Mouse (Mus musculus): ENCODE data around the gene Lpar2. TPM values are rescaled to one million over a fixed set of nuclear protein-coding genes. Genes with fewer than 3 reads are reported as not detected.

Gene Lpar2
- total RNA-seq (2015; ENCODE audit: low replicate concordance) (0.42 TPM in 1 of 2 replicates, not detected in the other), total RNA-seq (2017; ENCODE audit: low replicate concordance) (not detected in 2 replicates)

- ATAC-seq (replicated peaks; ENCODE audit: low FRiP score, poor library complexity, severe bottlenecking): peak; percentile 28; the same call in 1 of the 2 replicates
Measured at GRCm38 (mm10) chr8:69822386-69823191, at the start of gene Lpar2. Lpar2 (plus strand) TSS chr8:69822429.

- peak; percentile 98 for ATAC-seq (replicated peaks; ENCODE audit: low FRiP score, poor library complexity, severe bottlenecking)
Measured at GRCm38 (mm10) chr8:69774503-69775148, 47.6 kb upstream of the Lpar2 start, which contains the start of gene Gm20422. Gm20422 (minus strand) TSS chr8:69774886.

GRCm38 (mm10) chr8:69775149-69775534, 47.1 kb upstream of the Lpar2 start:
- peak; percentile 28; the same call in 1 of the 2 replicates for ATAC-seq (replicated peaks; ENCODE audit: low FRiP score, poor library complexity, severe bottlenecking)

- ATAC-seq (replicated peaks; ENCODE audit: low FRiP score, poor library complexity, severe bottlenecking): no peak
Measured at GRCm38 (mm10) chr8:69777111-69777510, 45.1 kb upstream of the Lpar2 start.

- no peak for ATAC-seq (replicated peaks; ENCODE audit: low FRiP score, poor library complexity, severe bottlenecking)
Measured at GRCm38 (mm10) chr8:69789105-69789504, 33.1 kb upstream of the Lpar2 start.

- no peak for ATAC-seq (replicated peaks; ENCODE audit: low FRiP score, poor library complexity, severe bottlenecking)
Measured at GRCm38 (mm10) chr8:69789731-69790130, 32.5 kb upstream of the Lpar2 start.

GRCm38 (mm10) chr8:69790364-69790763, 31.9 kb upstream of the Lpar2 start:
- ATAC-seq (replicated peaks; ENCODE audit: low FRiP score, poor library complexity, severe bottlenecking): peak; percentile 32

GRCm38 (mm10) chr8:69790773-69791367, 31.4 kb upstream of the Lpar2 start, which contains the start of the genes Atp13a1 and Zfp866:
Atp13a1 (plus strand) TSS chr8:69791163.
Zfp866 (minus strand) TSS chr8:69791178.
- peak; percentile 97 for ATAC-seq (replicated peaks; ENCODE audit: low FRiP score, poor library complexity, severe bottlenecking)

GRCm38 (mm10) chr8:69791415-69792068, 30.7 kb upstream of the Lpar2 start:
- ATAC-seq (replicated peaks; ENCODE audit: low FRiP score, poor library complexity, severe bottlenecking): no peak

- no peak for ATAC-seq (replicated peaks; ENCODE audit: low FRiP score, poor library complexity, severe bottlenecking)
Measured at GRCm38 (mm10) chr8:69793666-69794065, 28.6 kb upstream of the Lpar2 start.

GRCm38 (mm10) chr8:69794096-69794495, 28.1 kb upstream of the Lpar2 start:
- ATAC-seq (replicated peaks; ENCODE audit: low FRiP score, poor library complexity, severe bottlenecking): no peak

- no peak for ATAC-seq (replicated peaks; ENCODE audit: low FRiP score, poor library complexity, severe bottlenecking)
Measured at GRCm38 (mm10) chr8:69794901-69795300, 27.3 kb upstream of the Lpar2 start.

GRCm38 (mm10) chr8:69796721-69797345, 25.4 kb upstream of the Lpar2 start:
- no peak for ATAC-seq (replicated peaks; ENCODE audit: low FRiP score, poor library complexity, severe bottlenecking)

- no peak for ATAC-seq (replicated peaks; ENCODE audit: low FRiP score, poor library complexity, severe bottlenecking)
Measured at GRCm38 (mm10) chr8:69797661-69798060, 24.6 kb upstream of the Lpar2 start.

- no peak for ATAC-seq (replicated peaks; ENCODE audit: low FRiP score, poor library complexity, severe bottlenecking)
Measured at GRCm38 (mm10) chr8:69799261-69799660, 23.0 kb upstream of the Lpar2 start.

GRCm38 (mm10) chr8:69799946-69800345, 22.3 kb upstream of the Lpar2 start:
- no peak for ATAC-seq (replicated peaks; ENCODE audit: low FRiP score, poor library complexity, severe bottlenecking)

GRCm38 (mm10) chr8:69801796-69802195, 20.4 kb upstream of the Lpar2 start:
- no peak for ATAC-seq (replicated peaks; ENCODE audit: low FRiP score, poor library complexity, severe bottlenecking)

- no peak for ATAC-seq (replicated peaks; ENCODE audit: low FRiP score, poor library complexity, severe bottlenecking)
Measured at GRCm38 (mm10) chr8:69802216-69802615, 20.0 kb upstream of the Lpar2 start.

- no peak for ATAC-seq (replicated peaks; ENCODE audit: low FRiP score, poor library complexity, severe bottlenecking)
Measured at GRCm38 (mm10) chr8:69803366-69803765, 18.9 kb upstream of the Lpar2 start.

Measured in erythroid progenitor cell, adult 5-6 weeks (primary cell).